Mouse (Mus musculus): ENCODE results near the gene Pacsin1.

GRCm38 (mm10) chr17:27629249-27630020 lies 25.9 kb upstream of the Pacsin1 start:
- TF ChIP-seq GATA1 (IDR thresholded peaks at IDR 0.05; ENCODE audit: low read length) (no peak), TAL1 (IDR thresholded peaks at IDR 0.05; ENCODE audit: low read length) (no peak)
